Mouse (Mus musculus) heart, embryonic 11.5 days (tissue): ENCODE results near the gene Pck2. TPM values are rescaled to one million over a fixed set of nuclear protein-coding genes. Genes with fewer than 3 reads are reported as not detected.

Experiments used
- ATAC-seq: fragments of 200-750 bp; cut with Nextera tagmentation; replicated peaks from 2 replicates; pipeline ENCODE4 v1.8.0; 2017; ENCODE audit warnings: moderate library complexity; ENCODE audit not compliant: insufficient number of reproducible peaks, low FRiP score, low TSS enrichment
- H3K27ac ChIP-seq: fragments of 300-500 bp; sonication (generic); 2 replicates; pipeline ENCODE4 v1.5.1; 2014; ENCODE audit warnings: mild to moderate bottlenecking, low read depth, low read length
- H3K27me3 ChIP-seq: fragments of 300-500 bp; sonication (generic); 2 replicates; pipeline ENCODE4 v1.6.1; 2014; ENCODE audit warnings: mild to moderate bottlenecking, low read length, mixed read lengths; ENCODE audit not compliant: control insufficient read depth, insufficient read depth
- H3K36me3 ChIP-seq: fragments of 300-500 bp; sonication (generic); 2 replicates; pipeline ENCODE4 v1.6.1; 2014; ENCODE audit warnings: mild to moderate bottlenecking, low read length, moderate library complexity, mixed read lengths; ENCODE audit not compliant: control insufficient read depth, insufficient read depth
- H3K4me1 ChIP-seq: fragments of 300-500 bp; sonication (generic); 2 replicates; pipeline ENCODE4 v1.6.1; 2014; ENCODE audit warnings: low read length; ENCODE audit not compliant: control insufficient read depth, insufficient read depth
- H3K4me2 ChIP-seq: fragments of 300-500 bp; sonication (generic); 2 replicates; pipeline ENCODE4 v1.6.1; 2014; ENCODE audit warnings: mild to moderate bottlenecking, moderate library complexity
- H3K4me3 ChIP-seq: fragments of 300-500 bp; sonication (generic); 2 replicates; pipeline ENCODE4 v1.5.1; 2014; ENCODE audit warnings: low read depth, low read length
- H3K9ac ChIP-seq: fragments of 300-500 bp; sonication (generic); 2 replicates; pipeline ENCODE4 v1.6.1; 2014; ENCODE audit warnings: mild to moderate bottlenecking, low read depth, low read length, moderate library complexity
- H3K9me3 ChIP-seq: fragments of 300-500 bp; sonication (generic); replicated peaks from 2 replicates; pipeline ENCODE4 v1.6.1; 2016; ENCODE audit warnings: low read length; ENCODE audit not compliant: control insufficient read depth
- WGBS: fragments of 180-500 bp; shearing (Covaris S2); extraction: QIAGEN DNeasy Blood & Tissue Kit; methylation state at CpG from one replicate; pipeline ENCODE4 v1.1.7; 2014; ENCODE audit not compliant: insufficient replicate concordance; 5-methylcytosine and 5-hydroxymethylcytosine counted together
- polyA plus RNA-seq: library from polyadenylated mRNA; unstranded; fragments of >200 nt; fragmentation: Nextera tagmentation; extraction: Ambion mirVana; gene quantifications from 2 replicates; pipeline ENCODE4 v1.2.1, GENCODE M21; 2014

Gene Pck2
- polyA plus RNA-seq, 1 experiment from 2014 or later, result 28.0 TPM

- Histone ChIP-seq H3K36me3 (peaks cover 8% of the 10 kb centered on the region; the same call in 1 of the 2 replicates), H3K27me3 (no peaks in the 10 kb centered on the region), H3K4me1 (peaks cover 12% of the 10 kb centered on the region), H3K9ac (no peak overlapping the region), H3K9me3 (no peaks in the 10 kb centered on the region), H3K27ac (no peak overlapping the region), H3K4me2 (no peak overlapping the region), H3K4me3 (no peak overlapping the region)
- WGBS, result 84% methylated on average over 9 of the region's 9 CpGs
- no peak for ATAC-seq
Observed at GRCm38 (mm10) chr14:55544334-55544733, 4.3 kb downstream of the Pck2 start.

GRCm38 (mm10) chr14:55550191-55550590 lies 10.1 kb downstream of the Pck2 start:
- no peak overlapping the region for H3K4me3 ChIP-seq
- ATAC-seq, result no peak
- H3K9me3 ChIP-seq, result no peaks in the 10 kb centered on the region
- no peaks in the 10 kb centered on the region for H3K4me1 ChIP-seq
- H3K36me3 ChIP-seq, result peaks cover 8% of the 10 kb centered on the region; the same call in 1 of the 2 replicates
- H3K4me2 ChIP-seq, result no peak overlapping the region
- no peak overlapping the region for H3K27ac ChIP-seq
- no peak overlapping the region for H3K9ac ChIP-seq
- no peaks in the 10 kb centered on the region for H3K27me3 ChIP-seq
- 88% methylated on average over 6 of the region's 6 CpGs for WGBS

GRCm38 (mm10) chr14:55551347-55551746 lies 11.3 kb downstream of the Pck2 start:
- ATAC-seq, result no peak
- Histone ChIP-seq H3K27ac (no peak overlapping the region), H3K9me3 (no peaks in the 10 kb centered on the region), H3K4me3 (no peak overlapping the region), H3K9ac (no peak overlapping the region), H3K27me3 (no peaks in the 10 kb centered on the region), H3K4me1 (no peaks in the 10 kb centered on the region), H3K36me3 (peaks cover 4% of the 10 kb centered on the region; the same call in 1 of the 2 replicates), H3K4me2 (no peak overlapping the region)
- WGBS, result 67% methylated on average over 5 of the region's 5 CpGs

GRCm38 (mm10) chr14:55551794-55552193 lies 11.7 kb downstream of the Pck2 start:
- H3K27me3 ChIP-seq, result no peaks in the 10 kb centered on the region
- H3K9ac ChIP-seq, result no peak overlapping the region
- no peaks in the 10 kb centered on the region for H3K9me3 ChIP-seq
- no peaks in the 10 kb centered on the region for H3K4me1 ChIP-seq
- no peak overlapping the region for H3K27ac ChIP-seq
- H3K4me2 ChIP-seq, result no peak overlapping the region
- no peak for ATAC-seq
- H3K36me3 ChIP-seq, result peaks cover 4% of the 10 kb centered on the region; the same call in 1 of the 2 replicates
- H3K4me3 ChIP-seq, result no peak overlapping the region
- 82% methylated on average over 8 of the region's 8 CpGs for WGBS

GRCm38 (mm10) chr14:55554635-55555034 lies 14.6 kb downstream of the Pck2 start:
- H3K9ac ChIP-seq, result no peak overlapping the region
- no peaks in the 10 kb centered on the region; the same call in 1 of the 2 replicates for H3K4me1 ChIP-seq
- no peaks in the 10 kb centered on the region for H3K9me3 ChIP-seq
- H3K36me3 ChIP-seq, result no peaks in the 10 kb centered on the region
- ATAC-seq, result no peak
- no peak overlapping the region for H3K27ac ChIP-seq
- no peak overlapping the region for H3K4me3 ChIP-seq
- H3K4me2 ChIP-seq, result no peak overlapping the region
- no peaks in the 10 kb centered on the region for H3K27me3 ChIP-seq

- no peaks in the 10 kb centered on the region for H3K27me3 ChIP-seq
- no peak overlapping the region for H3K9ac ChIP-seq
- H3K9me3 ChIP-seq, result no peaks in the 10 kb centered on the region
- no peak for ATAC-seq
- H3K36me3 ChIP-seq, result no peaks in the 10 kb centered on the region
- no peaks in the 10 kb centered on the region; the same call in 1 of the 2 replicates for H3K4me1 ChIP-seq
- 59% methylated on average over 3 of the region's 3 CpGs for WGBS
- H3K27ac ChIP-seq, result no peak overlapping the region
- H3K4me3 ChIP-seq, result no peak overlapping the region
- no peak overlapping the region for H3K4me2 ChIP-seq
Observed at GRCm38 (mm10) chr14:55555788-55556187, 15.7 kb downstream of the Pck2 start.

GRCm38 (mm10) chr14:55557003-55557402 lies 16.9 kb downstream of the Pck2 start:
- ATAC-seq, result no peak
- Histone ChIP-seq H3K27ac (no peak overlapping the region), H3K4me3 (no peak overlapping the region), H3K27me3 (no peaks in the 10 kb centered on the region), H3K9me3 (no peaks in the 10 kb centered on the region), H3K9ac (no peak overlapping the region), H3K4me1 (peaks cover 10% of the 10 kb centered on the region), H3K36me3 (no peaks in the 10 kb centered on the region), H3K4me2 (no peak overlapping the region)
- WGBS, result 23% methylated on average over 5 of the region's 5 CpGs

- H3K36me3 ChIP-seq, result no peaks in the 10 kb centered on the region
- H3K4me1 ChIP-seq, result peaks cover 13% of the 10 kb centered on the region
- no peaks in the 10 kb centered on the region for H3K27me3 ChIP-seq
- H3K4me3 ChIP-seq, result no peak overlapping the region
- no peak overlapping the region for H3K9ac ChIP-seq
- 84% methylated on average over 3 of the region's 3 CpGs for WGBS
- H3K9me3 ChIP-seq, result no peaks in the 10 kb centered on the region
- no peak for ATAC-seq
- H3K27ac ChIP-seq, result no peak overlapping the region
- H3K4me2 ChIP-seq, result no peak overlapping the region
Observed at GRCm38 (mm10) chr14:55557587-55557986, 17.5 kb downstream of the Pck2 start.

GRCm38 (mm10) chr14:55558740-55559448 lies 18.8 kb downstream of the Pck2 start:
- peak overlapping the region; percentile 98; the same call in 1 of the 2 replicates for H3K27ac ChIP-seq
- peaks cover 13% of the 10 kb centered on the region for H3K4me1 ChIP-seq
- WGBS, result 56% methylated on average over 6 of the region's 6 CpGs
- H3K36me3 ChIP-seq, result no peaks in the 10 kb centered on the region
- peak overlapping the region; percentile 70 for H3K4me2 ChIP-seq
- no peak for ATAC-seq
- peak overlapping the region; percentile 65 for H3K4me3 ChIP-seq
- no peaks in the 10 kb centered on the region for H3K27me3 ChIP-seq
- H3K9ac ChIP-seq, result no peak overlapping the region
- H3K9me3 ChIP-seq, result no peaks in the 10 kb centered on the region
